Mouse (Mus musculus) adrenal gland, postnatal 36 days (tissue): Measurements from ENCODE around the gene Btk. TPM values are rescaled to one million over a fixed set of nuclear protein-coding genes. Genes with fewer than 3 reads are reported as not detected.

Experiments
- total RNA-seq, 2 experiments: library from RNA; stranded (reverse); gene quantifications; 2 replicates each; pipeline ENCODE4 v1.2.3; 2021

Gene Btk
- total RNA-seq, 2 experiments from 2014 or later, result 0.79 to 1.0 TPM

Other genes with a start within 250 kb of the Btk start
- gene Drp2, start 179.0 kb downstream of the Btk start, total RNA-seq, result under 1 TPM; 0.17 to 0.23 TPM
- not detected for gene Taf7l, start 107.1 kb downstream of the Btk start, total RNA-seq
- 10 to 100 TPM; 39.3 to 42.9 TPM for gene Timm8a1, start 41.7 kb downstream of the Btk start, total RNA-seq
- gene Rpl36a, start 2.1 kb upstream of the Btk start, total RNA-seq, result 100 to 1,000 TPM; 243 to 272 TPM
- gene Gla, start 17.6 kb upstream of the Btk start, total RNA-seq, result 10 to 100 TPM; 10.3 to 12.2 TPM
- 100 to 1,000 TPM; 104 to 115 TPM for gene Hnrnph2, start 17.6 kb upstream of the Btk start, total RNA-seq
- gene Armcx4, start 102.9 kb upstream of the Btk start, total RNA-seq, result 10 to 100 TPM; 10.2 to 12.0 TPM
- gene Armcx1, start 134.4 kb upstream of the Btk start, total RNA-seq, result 10 to 100 TPM; 18.6 to 20.4 TPM
- 10 to 100 TPM; 14.4 to 16.1 TPM for gene Armcx6, start 167.8 kb upstream of the Btk start, total RNA-seq
- gene Armcx3, start 173.0 kb upstream of the Btk start, total RNA-seq, result 10 to 100 TPM; 48.5 to 70.3 TPM
- 10 to 100 TPM; 47.6 to 85.2 TPM for gene Armcx2, start 225.7 kb upstream of the Btk start, total RNA-seq